Mouse (Mus musculus): ENCODE measurements at regions not wholly inside any gene's neighbourhood (a gene's known extent, or its start where the extent isn't known, plus 50 kb on each side); places are given as distances from the start of the nearest gene placed in this dataset.

GRCm38 (mm10) chr16:42743538-42743937 is 132.1 kb upstream of the Zbtb20 start:
- H3K9me3 ChIP-seq (replicated peaks), result no peaks in the 10 kb centered on the region
- H3K27me3 ChIP-seq (ENCODE audit: low read depth, poor library complexity, severe bottlenecking), result no peaks in the 10 kb centered on the region
- DNase-seq (ENCODE audit: low spot score), result no peak
- H3K4me3 ChIP-seq, result no peak overlapping the region
- H3K27ac ChIP-seq, result no peak overlapping the region
- WGBS, result 98% methylated on average over 1 of the region's 1 CpGs
- H3K4me1 ChIP-seq, result peaks cover 4% of the 10 kb centered on the region; the same call in 1 of the 2 replicates
- no peaks in the 10 kb centered on the region for H3K36me3 ChIP-seq

DNA sequence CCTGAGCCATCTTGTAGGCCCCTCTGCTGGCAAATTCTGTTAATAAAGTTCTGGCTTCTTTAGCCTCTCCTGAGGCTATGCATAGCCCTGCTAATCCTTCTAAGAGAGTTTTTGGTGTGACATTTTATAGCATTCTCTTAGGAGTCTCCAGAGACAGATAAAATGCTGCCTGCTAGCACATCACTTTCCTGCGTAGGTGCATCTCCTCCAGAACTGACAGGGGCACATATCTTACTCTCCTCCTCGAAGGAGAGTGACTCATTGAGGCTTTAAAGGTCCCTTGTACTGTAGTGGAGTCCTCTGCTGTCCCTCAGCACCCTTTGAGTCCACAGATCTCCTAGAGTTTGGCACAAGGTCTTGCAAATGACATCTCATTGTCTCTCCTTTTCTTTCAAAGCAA is 132.6 kb upstream of the Zbtb20 start:
- no peaks in the 10 kb centered on the region for H3K27me3 ChIP-seq (ENCODE audit: low read depth, poor library complexity, severe bottlenecking)
- H3K4me1 ChIP-seq, result peaks cover 4% of the 10 kb centered on the region; the same call in 1 of the 2 replicates
- DNase-seq (ENCODE audit: low spot score), result no peak
- WGBS, result 74% methylated on average over 2 of the region's 2 CpGs
- no peak overlapping the region for H3K27ac ChIP-seq
- no peaks in the 10 kb centered on the region for H3K9me3 ChIP-seq (replicated peaks)
- no peak overlapping the region for H3K4me3 ChIP-seq
- H3K36me3 ChIP-seq, result no peaks in the 10 kb centered on the region

- Histone ChIP-seq H3K9me3 (replicated peaks) (no peaks in the 10 kb centered on the region), H3K27ac (no peak overlapping the region), H3K27me3 (ENCODE audit: low read depth, poor library complexity, severe bottlenecking) (no peaks in the 10 kb centered on the region), H3K36me3 (no peaks in the 10 kb centered on the region), H3K4me3 (no peak overlapping the region), H3K4me1 (no peaks in the 10 kb centered on the region)
- 92% methylated on average over 7 of the region's 7 CpGs for WGBS
- no peak for DNase-seq (ENCODE audit: low spot score)
Observed at GRCm38 (mm10) chr16:42727826-42728225, 147.9 kb upstream of the Zbtb20 start.

GRCm38 (mm10) chr16:42719915-42720314 is 155.8 kb upstream of the Zbtb20 start:
- no peak overlapping the region for H3K4me3 ChIP-seq
- no peaks in the 10 kb centered on the region for H3K36me3 ChIP-seq
- H3K27ac ChIP-seq, result no peak overlapping the region
- H3K27me3 ChIP-seq (ENCODE audit: low read depth, poor library complexity, severe bottlenecking), result no peaks in the 10 kb centered on the region
- H3K4me1 ChIP-seq, result no peaks in the 10 kb centered on the region
- no peak for DNase-seq (ENCODE audit: low spot score)
- no peaks in the 10 kb centered on the region for H3K9me3 ChIP-seq (replicated peaks)
- 90% methylated on average over 3 of the region's 3 CpGs for WGBS

GRCm38 (mm10) chr16:42718452-42718851 is 157.2 kb upstream of the Zbtb20 start:
- Histone ChIP-seq H3K4me3 (no peak overlapping the region), H3K27ac (no peak overlapping the region), H3K4me1 (no peaks in the 10 kb centered on the region), H3K9me3 (replicated peaks) (no peaks in the 10 kb centered on the region), H3K27me3 (ENCODE audit: low read depth, poor library complexity, severe bottlenecking) (no peaks in the 10 kb centered on the region), H3K36me3 (no peaks in the 10 kb centered on the region)
- no peak for DNase-seq (ENCODE audit: low spot score)
- 93% methylated on average over 7 of the region's 7 CpGs for WGBS

DNA sequence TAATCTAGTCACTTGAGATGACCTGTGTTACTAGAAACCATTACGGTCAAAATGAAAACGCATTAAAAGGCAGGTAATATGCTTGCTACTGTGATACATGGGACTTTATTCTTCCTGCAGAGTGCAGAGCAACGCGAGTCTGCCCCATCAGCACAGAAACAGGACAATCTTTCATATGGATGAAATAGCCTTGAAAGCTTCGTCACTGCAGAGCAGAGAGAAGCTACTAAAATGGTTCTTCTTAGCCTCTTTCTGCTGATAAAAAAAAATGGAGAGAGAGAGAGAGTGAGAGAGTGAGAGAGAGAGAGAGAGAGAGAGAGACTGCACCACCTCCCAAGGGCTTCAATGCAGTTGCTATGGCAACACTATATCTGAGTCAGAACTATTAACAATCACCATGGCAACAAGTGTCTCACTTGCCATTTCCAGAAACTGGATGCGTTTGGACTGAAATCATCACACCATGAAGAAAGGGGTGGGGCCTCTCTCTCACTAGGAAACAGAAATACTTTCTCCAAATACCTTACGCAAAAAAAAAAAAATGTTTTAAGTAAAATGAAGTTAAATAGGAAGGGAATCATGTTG is 157.8 kb upstream of the Zbtb20 start:
- no peak overlapping the region for H3K4me3 ChIP-seq
- no peaks in the 10 kb centered on the region for H3K27me3 ChIP-seq (ENCODE audit: low read depth, poor library complexity, severe bottlenecking)
- no peaks in the 10 kb centered on the region for H3K4me1 ChIP-seq
- H3K27ac ChIP-seq, result no peak overlapping the region
- H3K9me3 ChIP-seq (replicated peaks), result no peaks in the 10 kb centered on the region
- H3K36me3 ChIP-seq, result no peaks in the 10 kb centered on the region
- WGBS, result 84% methylated on average over 7 of the region's 7 CpGs
- DNase-seq (ENCODE audit: low spot score), result no peak

- Histone ChIP-seq H3K27me3 (ENCODE audit: low read depth, poor library complexity, severe bottlenecking) (no peaks in the 10 kb centered on the region), H3K36me3 (no peaks in the 10 kb centered on the region), H3K4me3 (no peak overlapping the region), H3K4me1 (no peaks in the 10 kb centered on the region), H3K27ac (no peak overlapping the region), H3K9me3 (replicated peaks) (no peaks in the 10 kb centered on the region)
- 91% methylated on average over 9 of the region's 9 CpGs for WGBS
- no peak for DNase-seq (ENCODE audit: low spot score)
Observed at GRCm38 (mm10) chr16:42717075-42717827, 158.4 kb upstream of the Zbtb20 start.

DNA sequence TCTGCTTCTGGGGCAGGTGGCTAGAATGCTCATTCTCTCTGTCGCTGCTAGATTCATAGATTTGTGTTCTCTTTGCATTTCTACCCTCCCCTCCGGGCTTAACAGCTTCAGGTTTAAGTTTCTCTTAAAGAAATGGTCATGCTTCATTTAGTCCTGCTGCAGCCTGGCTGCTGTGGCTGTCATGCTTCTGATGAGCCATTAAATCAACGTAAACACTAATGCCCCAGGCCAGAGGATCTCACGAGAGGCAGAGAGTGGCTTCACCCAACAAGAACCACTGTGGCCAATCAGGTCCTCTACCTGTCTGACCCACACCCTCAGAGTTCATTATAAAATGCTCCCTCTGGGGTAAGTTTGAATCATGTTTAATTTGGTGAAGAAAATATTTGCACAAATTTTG is 173.0 kb upstream of the Zbtb20 start:
- H3K4me1 ChIP-seq, result no peaks in the 10 kb centered on the region
- 46% methylated on average over 4 of the region's 4 CpGs for WGBS
- no peaks in the 10 kb centered on the region for H3K9me3 ChIP-seq (replicated peaks)
- no peak overlapping the region for H3K27ac ChIP-seq
- no peaks in the 10 kb centered on the region for H3K36me3 ChIP-seq
- no peaks in the 10 kb centered on the region for H3K27me3 ChIP-seq (ENCODE audit: low read depth, poor library complexity, severe bottlenecking)
- no peak for DNase-seq (ENCODE audit: low spot score)
- H3K4me3 ChIP-seq, result no peak overlapping the region

DNA sequence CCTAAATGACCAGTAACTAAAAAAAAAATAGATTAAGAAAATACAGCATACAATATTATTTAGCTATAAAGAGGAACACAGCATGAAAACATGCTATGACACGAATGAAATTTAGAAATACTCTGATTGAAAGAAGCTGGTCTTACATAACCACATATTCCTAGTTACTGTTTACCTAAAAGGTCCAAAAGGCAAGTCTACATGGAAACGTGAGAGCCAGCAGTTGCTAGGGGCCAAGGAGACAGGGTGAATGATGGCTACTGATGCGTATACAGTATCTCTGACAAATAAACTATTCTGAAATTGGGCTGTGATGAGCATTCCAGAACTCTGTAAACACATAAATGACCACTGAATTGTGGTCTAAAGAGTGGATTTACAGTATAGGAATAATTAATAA is 194.5 kb upstream of the Zbtb20 start:
- WGBS, result 88% methylated on average over 3 of the region's 3 CpGs
- Histone ChIP-seq H3K4me1 (no peaks in the 10 kb centered on the region), H3K9me3 (replicated peaks) (no peaks in the 10 kb centered on the region), H3K36me3 (no peaks in the 10 kb centered on the region), H3K27ac (no peak overlapping the region), H3K27me3 (ENCODE audit: low read depth, poor library complexity, severe bottlenecking) (no peaks in the 10 kb centered on the region), H3K4me3 (no peak overlapping the region)
- DNase-seq (ENCODE audit: low spot score), result no peak

- H3K27me3 ChIP-seq (ENCODE audit: low read depth, poor library complexity, severe bottlenecking), result no peaks in the 10 kb centered on the region
- 89% methylated on average over 5 of the region's 5 CpGs for WGBS
- no peaks in the 10 kb centered on the region for H3K36me3 ChIP-seq
- H3K9me3 ChIP-seq (replicated peaks), result no peaks in the 10 kb centered on the region
- DNase-seq (ENCODE audit: low spot score), result no peak
- H3K27ac ChIP-seq, result no peak overlapping the region
- no peak overlapping the region for H3K4me3 ChIP-seq
- no peaks in the 10 kb centered on the region for H3K4me1 ChIP-seq
Observed at GRCm38 (mm10) chr16:42677211-42677610, 198.5 kb upstream of the Zbtb20 start.

GRCm38 (mm10) chr16:42676406-42677075 is 199.1 kb upstream of the Zbtb20 start:
- 83% methylated on average over 5 of the region's 5 CpGs for WGBS
- Histone ChIP-seq H3K9me3 (replicated peaks) (no peaks in the 10 kb centered on the region), H3K4me1 (no peaks in the 10 kb centered on the region), H3K27ac (no peak overlapping the region), H3K36me3 (no peaks in the 10 kb centered on the region), H3K4me3 (no peak overlapping the region), H3K27me3 (ENCODE audit: low read depth, poor library complexity, severe bottlenecking) (no peaks in the 10 kb centered on the region)
- DNase-seq (ENCODE audit: low spot score), result no peak

DNA sequence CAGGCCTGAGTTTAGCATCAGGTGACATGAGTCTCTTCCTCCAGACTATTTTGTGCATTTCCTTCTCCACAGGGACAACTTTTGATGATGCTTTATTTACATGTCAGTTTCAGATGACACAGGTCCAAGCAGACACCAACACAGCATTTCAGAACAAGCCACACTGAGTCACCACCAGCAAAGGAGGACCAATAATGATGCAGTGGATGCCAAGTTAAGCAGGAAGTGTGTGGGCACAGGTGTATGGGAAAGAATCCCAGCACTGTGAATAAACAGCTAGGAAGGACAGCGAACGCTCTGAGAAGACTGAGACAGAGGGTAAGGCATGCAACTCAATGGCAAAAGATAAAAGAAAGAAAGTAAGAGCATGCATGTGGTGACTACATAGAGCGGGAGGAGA is 200.7 kb upstream of the Zbtb20 start:
- DNase-seq (ENCODE audit: low spot score), result no peak
- Histone ChIP-seq H3K4me1 (no peaks in the 10 kb centered on the region), H3K4me3 (no peak overlapping the region), H3K9me3 (replicated peaks) (no peaks in the 10 kb centered on the region), H3K27me3 (ENCODE audit: low read depth, poor library complexity, severe bottlenecking) (no peaks in the 10 kb centered on the region), H3K36me3 (no peaks in the 10 kb centered on the region), H3K27ac (no peak overlapping the region)
- 87% methylated on average over 3 of the region's 3 CpGs for WGBS

DNA sequence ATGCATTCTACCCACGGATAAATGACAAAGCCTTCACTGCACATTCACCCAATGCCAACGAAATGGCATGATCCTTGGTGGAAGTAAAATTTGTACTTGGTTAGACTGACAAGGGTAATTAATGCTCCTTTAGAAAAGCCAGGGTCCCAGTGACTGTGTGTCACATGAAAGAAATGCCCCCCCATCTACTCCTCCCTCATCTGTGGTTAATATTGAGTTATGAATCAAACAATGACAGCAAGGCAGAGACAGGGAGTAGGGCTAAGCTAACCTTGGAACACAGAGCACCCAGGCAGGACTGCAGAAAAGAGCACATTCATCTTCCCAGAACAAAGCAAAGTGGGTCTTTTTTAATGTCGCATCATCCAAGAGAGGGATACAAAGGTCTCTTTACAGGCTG is 209.1 kb upstream of the Zbtb20 start:
- H3K4me1 ChIP-seq, result no peaks in the 10 kb centered on the region
- no peak for DNase-seq (ENCODE audit: low spot score)
- H3K9me3 ChIP-seq (replicated peaks), result no peaks in the 10 kb centered on the region
- H3K36me3 ChIP-seq, result no peaks in the 10 kb centered on the region
- no peak overlapping the region for H3K27ac ChIP-seq
- H3K27me3 ChIP-seq (ENCODE audit: low read depth, poor library complexity, severe bottlenecking), result no peaks in the 10 kb centered on the region
- WGBS, result 72% methylated on average over 3 of the region's 3 CpGs
- H3K4me3 ChIP-seq, result no peak overlapping the region
